Mouse (Mus musculus) intestine, embryonic 16.5 days (tissue): ENCODE measurements at regions not wholly inside any gene's neighbourhood (a gene's known extent, or its start where the extent isn't known, plus 50 kb on each side); places are given as distances from the start of the nearest gene placed in this dataset.
A peak's percentile ranks its signal among the peaks of the same experiment; 100 is the strongest.

Experiments used
- ATAC-seq: fragments of 200-750 bp; cut with Nextera tagmentation; 2 replicates; pipeline ENCODE4 v1.8.0; 2017; ENCODE audit warnings: moderate TSS enrichment, moderate library complexity
- H3K27ac ChIP-seq: fragments of 300-500 bp; sonication (generic); 2 replicates; pipeline ENCODE4 v1.5.1; 2014; ENCODE audit warnings: mild to moderate bottlenecking, low read length
- H3K27me3 ChIP-seq: fragments of 300-500 bp; sonication (generic); replicated peaks from 2 replicates; pipeline ENCODE4 v1.6.1; 2014; ENCODE audit warnings: low read length, control low read depth, mixed read lengths; ENCODE audit not compliant: control insufficient read depth, insufficient read depth
- H3K36me3 ChIP-seq: fragments of 300-500 bp; sonication (generic); 2 replicates; pipeline ENCODE4 v1.6.1; 2014; ENCODE audit warnings: low read length, control low read depth; ENCODE audit not compliant: control insufficient read depth, insufficient read depth
- H3K4me1 ChIP-seq: fragments of 300-500 bp; sonication (generic); 2 replicates; pipeline ENCODE4 v1.6.1; 2014; ENCODE audit warnings: low read length, control low read depth, mixed read lengths; ENCODE audit not compliant: control insufficient read depth, insufficient read depth
- H3K4me2 ChIP-seq: fragments of 300-500 bp; sonication (generic); 2 replicates; pipeline ENCODE4 v1.6.1; 2014; ENCODE audit warnings: low read depth, low read length, control low read depth
- H3K4me3 ChIP-seq: fragments of 300-500 bp; sonication (generic); 2 replicates; pipeline ENCODE4 v1.5.1; 2014; ENCODE audit warnings: mild to moderate bottlenecking, low read length
- H3K9ac ChIP-seq: fragments of 300-500 bp; sonication (generic); 2 replicates; pipeline ENCODE4 v1.6.1; 2014; ENCODE audit warnings: low read depth, low read length
- H3K9me3 ChIP-seq: fragments of 300-500 bp; sonication (generic); 2 replicates; pipeline ENCODE4 v1.6.1; 2016; ENCODE audit warnings: low read length, control low read depth; ENCODE audit not compliant: control insufficient read depth
- WGBS: fragments of 180-500 bp; shearing (Covaris S2); extraction: QIAGEN DNeasy Blood & Tissue Kit; methylation state at CpG from one replicate; pipeline ENCODE4 v1.1.7; 2014; 5-methylcytosine and 5-hydroxymethylcytosine counted together

DNA sequence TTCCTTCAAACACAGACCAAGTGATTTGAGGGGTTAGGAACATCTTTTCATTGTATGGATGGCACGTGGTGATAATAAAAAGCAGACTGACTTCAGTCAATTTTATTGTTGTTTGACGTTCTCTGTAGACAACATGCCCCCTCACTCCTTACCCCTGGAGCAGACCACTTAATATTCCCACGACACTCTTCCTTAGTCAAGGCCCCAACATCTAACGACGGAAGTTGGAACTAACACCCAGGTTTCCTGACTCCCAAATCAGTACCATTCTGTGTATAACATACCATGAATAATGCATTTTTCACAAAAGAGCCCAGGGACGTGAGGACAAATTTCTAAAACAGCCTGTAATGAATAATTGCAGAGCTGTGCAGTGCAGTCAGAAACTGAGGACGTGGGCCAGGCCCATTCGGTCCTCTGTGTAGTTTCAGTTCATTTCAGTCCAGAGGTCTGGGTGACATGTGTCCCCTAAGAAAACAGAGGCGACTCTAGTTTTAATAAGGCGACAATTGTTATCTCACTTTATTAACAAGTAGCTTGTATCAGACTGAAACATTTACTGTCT is 160.8 kb upstream of the Npvf start:
- H3K36me3 ChIP-seq = no peaks in the 10 kb centered on the region
- H3K27me3 ChIP-seq = no peaks in the 10 kb centered on the region
- no peak overlapping the region for H3K9ac ChIP-seq
- WGBS = 55% methylated on average over 10 of the region's 10 CpGs
- H3K4me3 ChIP-seq = no peak overlapping the region
- no peaks in the 10 kb centered on the region for H3K9me3 ChIP-seq
- ATAC-seq = no peak
- H3K4me2 ChIP-seq = no peak overlapping the region
- H3K27ac ChIP-seq = no peak overlapping the region
- peaks cover 7% of the 10 kb centered on the region; the same call in 1 of the 2 replicates for H3K4me1 ChIP-seq

DNA sequence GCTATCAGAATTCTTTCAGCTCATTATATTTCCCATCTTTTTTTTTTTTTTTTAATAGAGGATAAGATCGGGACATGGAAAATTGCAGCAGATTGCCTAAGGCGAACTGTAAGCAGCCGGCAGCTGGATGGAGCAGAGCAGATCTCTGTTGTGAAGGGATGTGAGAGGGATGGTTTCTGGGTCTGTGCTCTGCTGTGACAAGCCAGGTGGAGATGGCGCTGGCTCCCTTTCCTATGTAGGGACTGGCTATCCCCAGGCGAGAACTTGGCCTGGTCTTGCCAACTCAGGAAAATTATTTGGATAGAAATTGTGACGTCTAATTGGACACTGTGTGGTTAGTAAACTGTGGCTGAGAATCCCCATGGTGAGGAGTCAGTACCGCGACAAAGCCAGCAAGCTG is 161.3 kb upstream of the Npvf start:
- no peaks in the 10 kb centered on the region for H3K27me3 ChIP-seq
- H3K4me3 ChIP-seq = no peak overlapping the region
- ATAC-seq = no peak
- H3K9ac ChIP-seq = no peak overlapping the region
- H3K4me1 ChIP-seq = peaks cover 7% of the 10 kb centered on the region; the same call in 1 of the 2 replicates
- no peaks in the 10 kb centered on the region for H3K9me3 ChIP-seq
- 60% methylated on average over 8 of the region's 8 CpGs for WGBS
- H3K27ac ChIP-seq = no peak overlapping the region
- H3K36me3 ChIP-seq = no peaks in the 10 kb centered on the region
- no peak overlapping the region for H3K4me2 ChIP-seq

DNA sequence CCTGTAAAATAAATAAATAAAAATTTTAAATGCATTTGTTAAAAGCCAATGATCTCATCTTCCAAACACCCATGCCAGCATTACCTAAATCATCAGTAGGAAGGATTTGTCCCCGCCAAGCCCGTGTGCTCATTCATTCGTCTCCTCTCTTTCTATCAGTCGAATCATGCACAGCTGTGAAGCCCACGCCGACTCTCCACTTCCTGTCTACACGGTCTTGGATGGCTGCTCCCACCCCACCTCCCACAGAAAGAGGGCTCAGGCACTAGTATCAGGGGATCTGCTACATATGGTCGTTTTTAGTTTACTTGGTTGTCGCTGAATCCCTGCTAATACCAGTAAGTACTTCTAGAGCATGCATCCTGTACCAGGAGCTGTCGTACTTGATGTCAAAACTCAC is 163.2 kb upstream of the Npvf start:
- no peaks in the 10 kb centered on the region for H3K27me3 ChIP-seq
- no peak overlapping the region for H3K27ac ChIP-seq
- H3K4me3 ChIP-seq = no peak overlapping the region
- H3K4me2 ChIP-seq = no peak overlapping the region
- H3K4me1 ChIP-seq = peaks cover 7% of the 10 kb centered on the region
- no peak for ATAC-seq
- no peaks in the 10 kb centered on the region for H3K9me3 ChIP-seq
- no peaks in the 10 kb centered on the region for H3K36me3 ChIP-seq
- no peak overlapping the region for H3K9ac ChIP-seq
- WGBS = 55% methylated on average over 10 of the region's 10 CpGs

DNA sequence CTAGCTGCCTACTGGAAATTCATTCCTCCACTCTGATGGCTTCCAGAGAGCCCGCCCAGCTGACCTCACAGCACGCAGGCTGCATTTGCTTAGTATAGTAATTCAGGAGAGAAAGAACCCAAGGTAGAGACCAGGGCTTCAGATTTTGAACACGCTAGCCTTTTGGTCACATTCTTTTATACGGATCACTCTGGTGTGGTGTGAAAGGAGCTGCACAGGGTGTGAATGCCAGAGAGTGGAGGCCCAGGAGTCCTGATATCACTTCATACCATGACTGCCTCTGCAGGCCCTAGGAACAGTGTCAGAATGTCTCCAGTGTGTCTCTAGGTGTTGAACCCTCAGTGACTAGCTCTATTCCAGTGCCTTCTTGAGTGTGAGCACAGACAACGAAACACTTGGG is 164.2 kb upstream of the Npvf start:
- Histone ChIP-seq H3K9me3 (no peaks in the 10 kb centered on the region), H3K27ac (no peak overlapping the region), H3K4me3 (no peak overlapping the region), H3K4me1 (peaks cover 10% of the 10 kb centered on the region), H3K9ac (no peak overlapping the region), H3K36me3 (no peaks in the 10 kb centered on the region), H3K27me3 (no peaks in the 10 kb centered on the region), H3K4me2 (no peak overlapping the region)
- ATAC-seq = no peak
- WGBS = 91% methylated on average over 5 of the region's 5 CpGs

DNA sequence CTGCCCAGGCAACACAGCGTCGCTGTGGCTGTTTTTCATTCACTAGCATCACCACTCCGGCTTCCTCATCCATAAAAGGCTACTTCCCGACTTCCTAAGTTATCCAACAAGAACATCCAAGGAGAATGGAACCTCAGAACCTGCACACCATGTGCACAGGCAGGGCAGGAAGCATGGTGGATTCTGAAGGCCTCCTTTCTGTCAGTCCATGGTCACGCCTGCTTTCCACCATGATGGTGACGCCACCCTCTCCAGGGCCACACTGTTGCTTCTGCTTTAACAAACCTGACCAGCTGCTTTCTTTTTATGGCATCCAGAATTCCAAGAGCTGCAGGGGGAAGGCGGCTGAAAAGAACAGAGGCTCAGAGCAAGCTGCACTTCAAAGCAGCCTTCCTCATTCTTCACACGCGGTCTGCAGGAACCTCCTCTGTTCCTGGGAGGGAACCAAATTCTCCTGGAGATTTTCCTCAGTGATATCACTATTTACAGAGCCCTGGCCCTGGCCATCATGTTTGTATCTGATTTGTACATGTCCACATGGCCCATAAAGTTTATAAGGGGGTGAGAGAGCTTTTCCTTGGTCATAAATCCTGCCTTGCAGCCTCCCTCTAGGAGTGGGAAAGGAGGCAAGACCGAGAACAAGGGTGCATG is 164.8 kb upstream of the Npvf start:
- no peaks in the 10 kb centered on the region for H3K9me3 ChIP-seq
- peaks cover 11% of the 10 kb centered on the region for H3K4me1 ChIP-seq
- 0 out of 2 replicates have a peak overlapping the region, but pooled peaks have one; percentile 17 for H3K27ac ChIP-seq
- H3K4me2 ChIP-seq = no peak overlapping the region
- no peaks in the 10 kb centered on the region for H3K36me3 ChIP-seq
- WGBS = 54% methylated on average over 10 of the region's 10 CpGs
- H3K27me3 ChIP-seq = no peaks in the 10 kb centered on the region
- no peak overlapping the region for H3K4me3 ChIP-seq
- 0 out of 2 replicates have a peak, but pooled peaks have one; percentile 41 for ATAC-seq
- H3K9ac ChIP-seq = no peak overlapping the region

DNA sequence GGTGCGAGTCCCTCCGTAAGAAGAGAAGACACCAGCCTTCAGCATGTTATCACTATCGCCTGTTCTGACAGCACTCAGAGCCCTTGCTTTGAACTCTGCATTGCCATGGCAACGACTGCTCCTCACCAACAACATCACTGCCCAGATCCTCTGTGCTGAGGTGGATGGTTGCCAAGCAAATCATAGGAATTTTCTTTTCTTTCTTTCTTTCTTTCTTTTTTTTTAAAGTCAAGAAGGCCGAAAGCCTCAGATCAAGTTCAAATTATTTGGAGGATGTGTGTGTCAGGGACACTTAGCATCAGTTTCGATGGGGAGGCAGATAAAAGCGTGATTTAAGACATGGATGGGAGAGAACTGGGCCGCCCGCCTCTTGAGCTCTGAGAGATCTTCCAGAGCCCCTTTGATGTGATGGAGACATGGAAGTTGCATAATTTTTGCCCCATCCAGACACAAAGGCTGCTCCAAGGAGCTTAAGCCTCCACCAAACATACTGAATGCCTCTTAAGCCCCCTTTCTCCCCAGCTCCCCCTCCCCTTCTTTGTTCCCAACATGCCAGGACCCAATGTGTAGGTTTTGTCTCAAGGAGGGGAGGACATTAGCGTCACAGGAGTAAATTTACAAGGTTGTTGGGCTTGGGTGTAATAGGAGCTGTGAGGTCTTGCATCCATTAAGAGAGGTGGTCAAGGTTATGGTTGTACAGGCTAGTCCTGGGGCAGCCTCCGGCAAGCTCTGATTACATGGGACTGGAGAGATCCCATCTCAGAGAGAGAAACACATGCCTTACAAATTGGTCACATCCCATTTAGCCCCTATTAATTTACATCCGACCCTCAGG is 167.4 kb upstream of the Npvf start:
- ATAC-seq = peak; percentile 52; the same call in 1 of the 2 replicates
- Histone ChIP-seq H3K4me2 (no peak overlapping the region), H3K9me3 (no peaks in the 10 kb centered on the region), H3K9ac (no peak overlapping the region), H3K27ac (no peak overlapping the region), H3K27me3 (no peaks in the 10 kb centered on the region), H3K36me3 (no peaks in the 10 kb centered on the region), H3K4me3 (no peak overlapping the region), H3K4me1 (peaks cover 11% of the 10 kb centered on the region)
- 62% methylated on average over 12 of the region's 12 CpGs for whole genome bisulfite sequencing

DNA sequence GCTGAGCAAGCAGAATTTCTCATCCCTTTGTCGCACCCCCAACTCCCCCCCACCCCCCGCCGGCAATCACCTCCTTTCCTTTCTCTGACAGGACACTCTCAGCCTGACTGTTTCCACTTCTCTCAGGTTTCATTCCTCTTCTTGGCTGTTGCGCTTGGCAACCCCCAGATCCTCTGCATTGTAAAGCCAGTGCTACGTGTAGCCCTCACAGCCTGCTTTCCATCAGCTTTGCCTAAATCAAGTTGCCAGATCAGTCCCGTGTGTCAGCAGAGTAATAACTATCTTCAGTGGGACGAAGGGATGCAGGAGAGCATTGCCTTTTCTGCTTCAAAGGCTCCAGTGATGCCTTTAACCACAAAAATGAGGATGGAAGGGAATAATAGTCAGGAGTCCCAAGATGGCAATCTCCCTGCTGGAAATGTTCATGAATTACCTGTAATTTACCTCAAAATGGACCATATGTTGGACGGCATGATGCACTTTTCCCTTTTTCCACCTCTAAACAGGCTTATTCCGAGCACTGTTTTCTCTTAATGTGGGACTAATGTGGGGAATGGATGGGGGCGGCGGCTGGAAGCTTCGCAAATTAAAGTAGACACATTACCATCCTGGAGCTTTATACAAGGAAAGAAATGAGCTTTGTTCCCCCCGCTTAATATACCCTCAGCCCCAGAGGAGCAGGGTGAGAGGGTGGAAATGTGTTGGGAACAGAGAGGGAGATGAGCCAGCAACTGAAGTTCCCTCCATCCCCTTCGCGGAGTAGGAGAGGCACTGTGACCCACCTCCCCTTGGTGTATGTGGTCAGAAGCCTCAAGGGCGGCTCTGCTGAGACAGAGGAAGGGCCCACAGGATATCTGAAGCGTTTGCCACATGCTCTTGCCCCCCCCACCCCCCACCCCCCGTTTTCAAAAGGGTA is 168.3 kb upstream of the Npvf start:
- Histone ChIP-seq H3K9ac (no peak overlapping the region), H3K4me1 (peaks cover 11% of the 10 kb centered on the region), H3K4me3 (no peak overlapping the region), H3K27me3 (no peaks in the 10 kb centered on the region), H3K36me3 (no peaks in the 10 kb centered on the region), H3K4me2 (no peak overlapping the region), H3K9me3 (no peaks in the 10 kb centered on the region), H3K27ac (no peak overlapping the region)
- no peak for ATAC-seq
- WGBS = 56% methylated on average over 18 of the region's 18 CpGs

DNA sequence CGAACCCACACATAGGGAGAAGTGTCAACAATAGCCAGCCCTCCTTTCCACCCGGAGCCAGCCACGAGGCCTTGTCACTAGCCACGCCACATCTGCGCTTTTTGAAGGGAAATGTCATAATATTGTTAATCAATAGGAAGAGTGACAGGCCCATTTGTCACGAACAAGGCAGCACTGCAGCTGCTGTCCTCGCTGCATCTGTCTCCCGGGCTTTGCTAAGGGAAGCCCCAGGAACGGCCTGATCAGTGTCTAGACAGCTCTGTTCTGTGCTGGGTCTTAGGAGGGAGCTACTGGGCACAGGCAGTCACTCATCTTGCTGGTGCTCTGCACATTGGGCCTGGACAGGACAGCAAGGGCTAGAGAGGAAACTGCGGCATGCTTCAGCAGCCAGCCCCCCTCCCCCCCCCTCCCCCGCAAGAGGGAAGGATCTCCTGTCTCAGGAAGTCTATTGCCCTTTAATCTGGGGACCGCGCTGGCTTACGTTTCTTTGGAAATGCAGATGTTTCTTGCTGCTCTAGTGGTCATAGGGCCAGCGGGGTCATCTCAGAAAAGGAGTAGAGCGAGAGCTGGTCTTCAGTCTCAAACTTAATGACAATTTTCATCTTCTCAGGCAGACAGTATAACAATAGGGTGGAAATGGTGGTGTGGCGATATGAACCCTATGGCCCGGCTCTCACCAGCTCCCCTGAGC is 169.1 kb upstream of the Npvf start:
- peaks cover 11% of the 10 kb centered on the region for H3K4me1 ChIP-seq
- 29% methylated on average over 17 of the region's 18 CpGs for WGBS
- H3K4me2 ChIP-seq = no peak overlapping the region
- H3K36me3 ChIP-seq = no peaks in the 10 kb centered on the region
- no peak for ATAC-seq
- no peaks in the 10 kb centered on the region for H3K27me3 ChIP-seq
- H3K9me3 ChIP-seq = no peaks in the 10 kb centered on the region
- no peak overlapping the region for H3K9ac ChIP-seq
- no peak overlapping the region for H3K4me3 ChIP-seq
- H3K27ac ChIP-seq = no peak overlapping the region
